Mouse (Mus musculus) layer of hippocampus, postnatal 36 days (tissue): Measurements from ENCODE around the gene Cmklr1. TPM values are rescaled to one million over a fixed set of nuclear protein-coding genes. Genes with fewer than 3 reads are reported as not detected.
A peak's percentile ranks its signal among the peaks of the same experiment; 100 is the strongest.

ENCODE experiments used
- DNase-seq, 2 experiments: peaks; one replicate each; pipeline ENCODE4 v3.0.0; 2022
- total RNA-seq, 2 experiments: library from RNA; stranded (reverse); gene quantifications; 2 replicates each; pipeline ENCODE4 v1.2.3; 2021

Cmklr1 gene
- total RNA-seq, 2 experiments from 2014 or later, result 4.0 TPM

DNA sequence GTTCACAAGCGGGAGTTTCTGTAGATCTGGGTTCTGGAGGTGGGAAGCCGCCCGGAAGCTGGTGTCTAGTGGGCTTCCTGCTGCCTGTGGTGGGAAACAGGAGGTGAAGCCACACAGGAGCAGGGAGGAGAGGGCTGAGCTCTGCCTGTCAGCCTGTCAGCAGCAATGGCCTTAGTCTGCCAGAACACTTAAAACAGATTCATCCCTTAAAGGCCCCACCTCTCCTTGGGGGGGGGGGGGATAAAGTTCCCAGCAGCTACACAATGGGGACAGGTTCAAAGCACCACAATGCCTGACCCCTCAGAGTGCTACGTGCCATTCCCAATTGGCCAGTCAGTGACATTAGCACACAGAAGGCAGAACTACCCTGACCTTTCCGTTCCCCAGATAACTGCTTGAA is 2.0 kb upstream of the Cmklr1 start:
- no peak for DNase-seq

DNA sequence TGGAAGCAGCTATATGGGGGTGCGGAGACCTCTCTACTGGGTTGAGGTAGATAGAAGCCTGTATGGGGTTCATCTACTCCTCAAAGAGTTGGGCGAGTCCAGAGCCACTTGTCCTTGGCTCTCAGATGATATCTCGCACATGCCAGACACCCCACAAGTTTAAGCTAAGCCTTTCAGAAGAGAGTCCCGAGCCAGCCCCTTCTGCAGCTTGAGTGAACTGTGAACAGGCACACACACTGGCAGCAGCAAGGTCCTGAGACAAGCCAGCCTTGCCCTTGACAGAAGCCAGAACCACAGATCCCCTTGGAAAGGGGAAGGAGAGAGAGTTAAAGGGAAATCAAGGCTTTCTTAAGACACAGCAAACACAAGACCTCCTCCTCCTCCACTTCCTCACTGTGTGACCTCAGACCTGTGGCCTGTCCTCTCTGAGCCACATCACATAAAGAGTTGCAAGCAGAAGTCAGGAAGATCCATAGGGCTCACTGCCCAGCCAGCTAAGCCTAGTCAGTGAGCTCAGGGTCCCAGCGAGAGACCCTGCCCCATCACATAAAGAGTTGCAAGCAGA is 1.5 kb downstream of the Cmklr1 start:
- no peak for DNase-seq

DNA sequence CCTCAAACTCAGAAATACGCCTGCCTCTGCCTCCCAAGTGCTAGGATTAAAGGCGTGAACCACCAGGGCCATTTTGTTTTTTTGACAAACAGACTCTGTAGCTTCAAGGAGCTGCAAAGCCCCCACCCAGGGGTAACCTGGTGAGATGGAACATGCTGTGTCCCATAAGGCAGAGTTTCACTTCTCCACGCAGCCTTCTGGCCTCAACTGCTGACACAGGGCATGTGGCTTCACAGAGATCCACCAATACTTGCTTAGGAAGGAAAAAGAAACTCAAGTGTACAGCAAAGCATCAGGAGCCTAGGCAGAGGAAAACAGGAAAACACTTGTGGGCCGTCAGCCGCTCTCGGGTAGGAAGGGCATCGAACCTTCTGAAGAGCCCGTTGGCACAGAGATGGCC is 3.1 kb downstream of the Cmklr1 start:
- DNase-seq, result no peak

DNA sequence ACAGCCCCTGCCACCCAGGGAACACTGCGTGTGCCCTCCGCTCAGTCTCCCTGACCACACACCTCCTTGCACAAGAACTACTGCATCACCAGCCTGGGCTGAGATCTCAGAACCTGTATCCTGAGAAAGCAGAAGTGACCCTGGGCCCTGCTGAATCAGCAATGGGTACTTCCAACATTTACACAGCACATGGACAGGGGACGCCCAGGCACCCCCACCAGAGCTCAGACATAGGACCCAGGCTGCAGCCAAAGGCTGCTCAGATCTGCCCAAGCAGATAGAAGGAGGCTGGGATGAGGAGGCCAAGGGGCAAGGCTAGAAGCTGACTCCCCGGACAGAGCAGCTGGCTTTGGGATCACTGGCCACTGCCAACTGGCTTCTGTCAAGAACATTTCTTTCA is 5.7 kb downstream of the Cmklr1 start:
- peak in 1 of 2 experiments; percentile 41 for DNase-seq

DNA sequence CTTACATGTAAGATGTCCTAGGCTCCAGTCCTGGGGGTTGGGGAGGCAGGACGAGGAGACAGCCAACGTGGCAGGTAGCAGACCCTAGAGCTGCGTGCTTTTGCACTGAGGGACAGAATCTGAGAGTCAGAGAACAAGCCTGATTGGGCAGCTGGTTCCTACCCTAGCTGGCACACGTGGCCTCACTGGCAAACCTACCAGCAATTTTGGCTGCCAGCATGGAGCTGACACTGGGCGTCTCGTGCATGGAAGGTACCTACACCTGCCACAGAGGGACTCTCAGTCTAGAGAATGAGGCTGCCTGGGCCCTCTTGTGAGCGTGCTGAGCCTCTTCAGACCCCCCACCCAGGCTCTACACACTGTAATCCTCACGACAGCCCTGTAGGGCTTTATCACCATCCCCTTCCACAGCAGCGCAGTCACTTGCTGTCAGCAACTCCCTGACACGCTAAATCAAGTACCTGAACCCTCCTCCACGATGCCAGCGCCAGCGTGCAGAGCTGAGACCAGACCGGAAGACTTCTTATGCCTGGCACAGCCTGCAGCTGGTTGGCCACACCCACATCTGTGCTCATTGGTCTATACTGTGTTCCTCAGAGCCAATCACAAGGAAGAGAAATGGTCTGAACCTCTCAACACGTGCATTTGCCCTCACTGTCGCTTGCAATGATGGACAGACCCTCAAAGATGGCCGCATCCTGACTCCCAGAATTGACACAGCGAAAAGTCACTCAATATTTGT is 6.9 kb downstream of the Cmklr1 start:
- DNase-seq, result peak in 1 of 2 experiments; percentile 44

DNA sequence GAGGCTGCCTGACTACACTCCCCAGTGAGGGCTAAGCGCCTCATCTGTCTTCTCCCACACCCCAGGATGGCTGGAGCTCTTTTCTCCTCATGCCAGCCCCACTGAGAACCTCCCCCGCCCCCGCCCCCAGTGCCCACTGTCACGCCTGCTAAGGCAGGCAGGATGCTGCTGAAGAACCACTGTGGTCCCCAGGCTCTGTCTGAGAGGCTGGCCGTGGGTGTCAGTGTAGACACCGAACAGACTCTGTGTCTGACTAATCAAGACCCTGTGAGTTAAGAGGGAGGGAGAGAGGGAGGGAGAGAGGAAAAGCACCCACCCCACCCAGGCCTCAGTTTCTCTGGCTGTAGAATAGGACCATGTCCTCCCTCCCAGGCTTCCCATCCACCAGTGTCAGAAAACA is 9.2 kb downstream of the Cmklr1 start:
- DNase-seq, result no peak

DNA sequence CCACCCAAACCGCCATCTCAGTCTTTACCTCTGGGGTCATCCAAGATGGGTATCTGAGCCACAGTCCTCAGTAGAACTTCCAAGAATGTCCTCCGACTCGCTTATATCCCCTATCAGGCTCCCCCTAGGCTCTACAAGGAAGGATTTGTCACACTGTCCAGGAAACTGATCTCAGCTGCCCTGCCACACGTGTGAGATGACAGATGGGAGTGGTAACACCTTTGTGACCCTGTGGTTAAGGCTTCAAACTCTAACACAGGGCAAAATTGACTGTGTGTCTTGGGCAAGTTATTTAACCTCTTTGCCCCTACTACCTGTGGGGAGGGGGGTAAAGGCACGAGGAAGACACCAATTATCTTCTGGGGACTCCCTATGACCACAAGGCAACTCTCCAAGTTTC is 11.1 kb downstream of the Cmklr1 start:
- DNase-seq, result no peak

DNA sequence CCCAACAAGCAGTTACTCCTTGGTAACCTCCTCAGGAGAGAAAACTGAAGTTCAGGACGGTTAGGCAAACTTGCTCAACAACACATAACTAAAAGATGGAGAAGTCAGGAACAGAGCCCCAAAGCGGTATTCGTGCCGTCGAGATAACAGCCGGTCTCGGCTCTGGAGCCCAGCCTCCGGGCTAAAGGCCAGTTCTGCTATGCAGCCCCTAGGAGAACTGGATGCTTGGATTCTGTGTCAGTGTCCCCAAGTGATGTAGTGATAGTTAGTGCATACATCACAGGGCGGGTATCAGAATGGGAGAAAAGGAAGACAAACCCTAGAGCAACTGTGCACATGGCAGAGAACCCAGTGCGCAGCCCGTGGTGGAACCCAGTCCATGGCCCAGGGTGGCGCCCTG is 12.2 kb downstream of the Cmklr1 start:
- DNase-seq, result no peak

DNA sequence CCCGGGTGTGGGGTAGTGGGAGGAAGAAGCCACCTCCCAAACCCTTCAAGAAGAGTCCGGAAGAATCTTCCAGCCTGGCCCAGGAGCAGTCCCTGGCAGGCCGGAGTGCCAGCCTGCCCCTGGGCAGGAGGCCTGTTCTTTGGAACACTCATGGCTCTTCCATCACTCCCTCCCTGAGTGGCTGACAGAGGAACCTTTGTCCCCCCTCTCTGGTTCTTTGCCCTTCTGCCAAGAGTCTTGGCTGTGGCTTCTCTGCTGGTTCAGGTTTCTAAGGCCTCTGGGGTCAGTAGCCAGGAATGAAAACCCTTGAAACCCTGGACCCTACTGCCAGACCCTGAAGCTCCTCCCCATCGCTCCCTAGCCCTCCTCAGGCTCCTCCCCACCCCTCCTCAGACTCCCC is 12.6 kb downstream of the Cmklr1 start:
- DNase-seq, result peak in 1 of 2 experiments; percentile 42

DNA sequence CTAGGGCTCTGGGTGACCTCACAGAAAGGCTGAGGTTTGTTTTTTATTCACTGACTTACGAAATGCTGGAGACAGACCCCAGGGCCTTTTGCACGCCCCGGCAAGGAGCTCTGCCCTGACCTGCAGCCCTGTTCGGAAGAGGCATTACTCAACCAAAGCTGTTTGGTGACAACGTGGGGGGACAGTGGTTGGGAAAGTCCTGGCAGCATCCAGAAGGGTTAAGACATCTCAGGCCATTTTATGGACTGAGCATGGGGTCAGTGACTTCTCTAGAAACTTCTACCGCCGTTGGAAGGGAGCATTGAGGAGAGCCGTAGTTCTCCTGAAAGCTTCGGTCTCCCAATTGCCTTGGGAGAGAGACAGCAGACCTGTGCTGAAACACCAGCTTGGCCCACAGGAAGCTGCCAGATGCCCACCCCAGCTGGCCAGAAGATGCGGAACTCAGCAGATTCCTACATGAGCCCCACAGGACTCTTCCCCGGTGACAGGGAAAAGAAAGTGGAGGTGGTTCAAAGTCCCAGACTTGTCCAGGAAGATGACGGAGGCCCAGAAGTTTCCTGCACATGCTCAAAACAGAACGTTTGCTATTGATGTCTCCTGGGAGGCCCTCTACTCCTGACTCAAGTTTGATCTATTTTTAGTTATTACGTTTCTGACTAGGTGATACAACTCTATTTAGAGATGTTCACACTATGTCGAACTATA is 14.2 kb downstream of the Cmklr1 start:
- DNase-seq, result no peak

DNA sequence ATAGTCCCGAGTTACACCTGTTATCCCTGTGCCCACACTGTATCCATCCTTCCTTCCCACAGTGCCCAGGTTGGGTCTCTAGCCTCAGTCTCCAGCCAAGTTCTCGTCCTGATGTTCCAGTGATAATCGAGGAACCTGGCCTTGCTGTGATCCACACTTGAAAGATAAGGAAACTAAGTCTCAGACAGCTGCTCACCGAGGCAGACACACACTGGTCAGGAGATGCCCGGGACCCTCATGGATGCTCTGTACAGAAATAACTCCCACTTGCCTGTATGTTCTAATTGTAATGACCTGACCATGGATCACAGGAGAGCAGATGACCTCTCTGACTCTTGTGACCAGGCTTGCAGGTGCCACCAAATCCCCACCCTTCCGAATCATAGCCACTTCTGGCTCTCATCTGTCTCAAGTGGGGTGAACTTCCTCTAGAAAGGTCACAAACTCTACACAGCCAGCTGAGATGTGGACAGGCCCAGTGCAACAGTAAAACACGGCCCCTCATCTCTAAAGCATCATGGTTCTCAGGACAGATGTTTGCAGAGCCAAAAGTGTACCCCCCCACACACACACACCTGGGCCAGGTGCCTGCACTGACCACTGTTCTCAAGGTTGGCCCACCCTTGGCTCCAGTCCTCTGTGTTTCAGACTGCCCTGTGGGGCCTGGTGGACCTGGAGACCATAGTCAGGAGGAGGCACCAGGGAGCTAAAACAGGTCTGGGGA is 15.2 kb downstream of the Cmklr1 start:
- no peak for DNase-seq

DNA sequence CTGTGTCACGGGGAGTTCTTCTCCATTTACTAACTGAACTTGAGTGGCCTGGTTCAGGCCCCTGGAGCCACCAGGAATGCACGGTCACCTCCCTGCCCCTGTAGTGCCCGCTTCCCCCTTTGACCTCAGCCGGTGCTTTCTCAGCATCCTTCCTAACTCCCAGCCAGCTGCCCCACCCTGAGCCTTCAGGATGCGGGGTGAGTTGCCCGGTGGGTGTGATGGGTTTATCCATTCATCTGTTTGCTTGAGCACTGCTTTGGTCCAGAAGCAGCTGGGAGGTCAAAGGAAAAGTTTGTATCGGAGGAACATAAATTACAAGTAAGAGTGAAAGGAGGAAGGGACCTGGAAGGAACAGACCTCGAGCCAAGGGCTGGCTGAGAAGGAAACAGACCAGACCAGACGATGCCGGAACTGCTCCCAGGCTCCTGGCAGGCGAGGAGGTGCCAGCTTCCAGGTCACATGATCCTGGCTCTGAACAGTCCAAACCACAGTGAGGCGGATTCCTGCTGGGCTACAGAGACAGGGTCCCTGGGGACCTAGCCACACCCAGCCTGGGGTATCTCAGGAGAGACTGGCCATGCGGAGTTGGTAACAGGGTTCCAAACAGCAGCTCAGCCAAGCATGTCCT is 16.1 kb downstream of the Cmklr1 start:
- DNase-seq, result peak; percentile 54 to 64

DNA sequence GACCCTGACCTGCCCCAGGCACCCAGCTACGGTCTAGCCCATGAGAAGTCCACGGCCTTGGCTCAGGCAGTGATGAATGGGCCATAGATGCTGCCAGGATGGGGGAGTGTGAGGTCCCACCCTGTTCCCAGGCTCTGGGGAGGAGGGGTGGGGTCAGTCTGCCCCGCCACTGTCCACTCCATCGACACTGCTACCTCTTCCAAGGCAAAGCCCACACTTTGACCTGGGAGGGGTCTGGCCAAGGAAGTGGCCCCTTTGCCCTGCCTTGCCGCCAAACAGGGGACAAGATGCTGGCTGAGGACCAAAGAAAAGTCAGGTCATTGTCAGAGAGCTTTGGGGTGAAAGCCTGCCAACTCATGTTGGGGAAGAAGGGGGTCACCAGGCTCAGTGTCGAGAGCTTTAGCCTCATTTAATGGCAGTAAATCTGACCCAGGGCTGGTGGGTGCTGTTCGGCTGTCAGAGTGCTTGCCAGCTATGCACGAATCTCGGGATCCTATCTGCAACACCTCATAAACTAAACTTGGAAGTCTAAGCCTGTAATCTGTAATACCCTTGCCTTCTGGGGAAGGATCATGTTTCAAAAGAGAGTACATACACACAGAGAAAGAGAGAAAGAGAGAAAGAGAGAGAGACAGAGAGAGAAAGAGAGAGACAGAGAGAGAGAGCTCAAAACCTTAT is 17.1 kb downstream of the Cmklr1 start:
- no peak for DNase-seq

DNA sequence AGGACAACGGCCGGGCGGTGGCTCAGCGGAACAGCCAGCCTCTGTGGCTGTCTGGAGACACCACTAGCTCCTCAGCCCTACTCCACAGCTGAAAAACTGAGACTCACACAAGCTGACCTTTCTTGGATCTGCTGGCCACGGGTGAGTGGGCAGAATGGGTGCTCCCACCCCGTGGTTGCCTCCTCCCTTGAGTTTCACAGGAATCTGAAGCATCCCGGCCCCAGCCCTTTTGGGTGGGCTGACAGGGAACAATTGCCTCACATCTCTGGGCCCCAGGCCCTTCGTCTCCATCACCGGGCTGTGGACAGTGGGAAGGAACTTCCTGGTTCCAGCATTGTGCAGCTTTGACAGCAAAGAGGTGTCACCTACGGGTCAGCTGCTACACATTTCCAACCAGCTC is 20.1 kb downstream of the Cmklr1 start:
- DNase-seq, result no peak

DNA sequence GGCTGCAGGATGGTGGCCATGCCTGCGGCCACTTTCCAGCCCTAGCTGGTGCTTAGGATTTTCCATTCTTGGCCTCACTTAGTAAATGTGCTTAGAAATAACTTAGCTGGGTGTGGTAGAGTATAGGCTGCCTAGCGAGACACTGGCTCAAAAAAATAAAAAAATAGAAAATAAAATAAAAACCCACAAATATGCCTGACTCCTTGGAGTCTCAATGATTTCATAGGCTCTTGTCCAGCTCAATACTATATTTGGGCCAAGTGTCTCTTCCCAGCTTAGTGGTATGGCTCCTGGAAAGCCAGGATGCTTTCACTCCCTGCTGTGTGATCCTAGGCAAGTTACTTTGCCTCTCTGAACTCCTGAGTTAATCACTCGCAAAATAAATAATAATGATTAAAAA is 21.0 kb downstream of the Cmklr1 start:
- DNase-seq, result no peak

DNA sequence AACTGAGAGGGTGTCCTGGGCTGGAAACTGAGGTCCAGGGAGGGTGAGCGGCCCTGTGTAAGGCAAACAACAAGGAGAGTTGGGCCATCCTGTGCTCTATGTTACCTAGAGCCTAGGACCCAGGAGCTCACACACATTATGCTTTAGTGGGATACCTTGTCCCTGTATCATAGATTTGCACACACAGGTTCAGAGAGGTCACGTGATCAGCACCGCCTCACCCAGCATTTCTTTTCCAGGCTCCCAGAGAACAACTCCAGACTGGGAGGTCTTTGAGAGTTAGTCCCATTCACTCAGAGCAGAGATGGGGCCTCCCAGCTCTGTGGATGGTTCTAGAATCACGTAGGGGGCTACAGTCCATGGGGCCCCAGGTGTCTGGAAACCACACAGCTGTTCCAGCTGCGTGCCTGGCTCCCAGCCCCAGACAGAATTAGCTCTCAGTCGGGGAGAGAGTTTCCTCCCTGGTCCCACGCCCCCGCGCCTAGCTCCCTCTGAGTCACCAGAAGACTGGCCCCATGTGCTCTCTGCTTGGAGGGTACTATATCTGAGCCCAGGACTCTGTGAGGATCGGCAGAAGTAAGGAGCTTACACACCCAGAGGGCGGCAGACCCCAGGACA is 22.3 kb downstream of the Cmklr1 start:
- no peak for DNase-seq

DNA sequence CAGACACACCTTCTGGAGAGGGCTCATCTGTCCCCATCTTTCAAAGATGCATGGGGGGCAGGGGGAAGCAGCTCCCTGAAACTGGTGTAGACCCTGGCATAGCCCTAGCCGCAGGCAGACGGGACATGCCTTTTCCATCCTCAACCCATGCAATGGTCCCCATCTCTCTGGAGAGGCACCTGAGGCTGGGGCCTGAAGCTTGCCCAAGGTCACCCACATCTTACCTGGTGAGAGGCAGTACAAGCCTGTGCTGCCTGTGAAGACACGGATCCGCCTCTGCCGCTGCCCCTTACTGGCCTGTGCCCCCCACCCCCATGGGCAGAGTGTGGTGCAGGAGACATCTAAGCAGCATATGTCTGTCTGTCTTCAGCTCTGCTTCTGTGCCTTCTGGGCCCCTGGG is 23.2 kb downstream of the Cmklr1 start:
- DNase-seq, result no peak

DNA sequence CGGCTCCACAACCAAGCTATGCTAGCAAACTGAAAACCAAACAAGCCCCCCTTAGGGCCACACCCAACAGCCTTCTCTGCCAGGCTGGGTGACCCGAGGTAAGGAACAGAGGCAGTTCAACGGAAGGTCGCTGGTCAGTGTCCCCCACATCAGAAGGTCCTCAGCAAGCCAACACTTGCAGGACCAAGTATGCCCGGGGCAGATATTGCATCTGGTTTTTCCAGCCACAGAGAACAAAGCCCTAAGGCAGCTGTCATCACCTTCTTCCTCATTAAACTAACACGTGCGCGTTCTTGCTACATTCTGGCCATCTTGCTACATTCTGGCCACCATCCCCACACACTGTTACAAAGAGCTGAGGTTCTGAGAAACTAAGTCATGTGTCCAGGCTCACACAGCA is 23.9 kb downstream of the Cmklr1 start:
- DNase-seq, result no peak

DNA sequence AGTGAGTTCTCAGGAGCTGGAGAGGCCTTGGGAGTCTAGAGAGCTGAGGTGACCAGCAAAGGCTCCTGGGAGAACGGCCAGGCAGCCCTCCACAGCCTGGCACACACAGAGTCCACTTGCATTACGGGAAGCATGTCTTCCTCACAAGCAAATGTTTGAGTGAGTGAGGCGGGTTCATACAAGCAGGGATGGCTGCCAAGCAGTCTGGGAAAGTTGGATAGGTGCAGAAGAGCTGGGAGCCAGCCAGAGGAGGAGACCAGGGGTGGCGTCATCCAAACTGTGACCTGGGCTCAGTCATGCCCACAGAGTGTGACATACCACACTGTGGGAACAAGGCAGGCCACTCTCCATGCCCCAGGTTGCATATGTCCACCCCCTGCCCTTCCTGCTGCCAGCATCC is 25.2 kb downstream of the Cmklr1 start:
- DNase-seq, result no peak

DNA sequence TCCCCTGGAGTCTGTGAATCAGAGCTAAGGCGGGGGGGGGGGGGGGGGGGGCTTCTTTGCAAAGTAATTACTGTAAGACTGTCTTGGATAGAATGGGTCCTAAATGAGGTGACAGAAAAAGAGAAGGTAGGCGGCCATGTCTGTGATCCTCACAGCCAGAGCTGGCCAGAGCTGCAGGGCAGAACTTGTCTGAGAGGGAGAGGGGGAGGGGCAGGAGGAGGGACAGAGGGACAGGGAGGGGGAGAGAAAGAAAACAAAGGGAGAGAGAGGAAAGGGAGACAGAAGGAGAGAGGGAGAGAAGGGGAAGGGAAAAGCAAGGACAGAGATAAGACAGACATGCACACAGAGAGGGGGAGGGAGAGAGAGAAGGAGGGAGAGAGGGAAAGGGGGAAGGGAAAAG is 27.2 kb downstream of the Cmklr1 start:
- DNase-seq, result no peak

DNA sequence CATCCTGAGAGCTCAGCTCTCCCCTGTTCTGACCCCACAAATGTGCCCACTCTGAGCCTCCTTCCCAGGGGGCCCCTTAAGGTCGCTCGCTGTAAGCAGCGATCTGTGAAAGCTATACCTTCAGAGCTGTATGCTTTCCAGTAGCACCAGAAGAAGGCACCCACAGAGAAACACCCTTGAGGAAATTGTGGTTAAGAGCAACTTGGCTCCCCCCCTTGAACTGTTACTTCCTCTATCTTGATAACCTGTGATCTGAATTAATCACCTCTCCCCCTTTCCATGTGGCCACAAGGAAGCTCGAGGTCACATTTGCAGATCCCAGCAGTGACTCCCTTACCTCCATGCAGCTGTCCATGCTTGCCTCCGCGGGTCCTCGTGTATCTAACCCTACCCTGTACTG is 29.2 kb downstream of the Cmklr1 start:
- DNase-seq, result no peak
